Mouse (Mus musculus) MEL (cell line): ENCODE data around the gene Ctdsp2. TPM values are rescaled to one million over a fixed set of nuclear protein-coding genes. Genes with fewer than 3 reads are reported as not detected.

Source experiments
- DNase-seq: peaks from one replicate; pipeline ENCODE4 v3.0.0; 2011; ENCODE audit warnings: low read depth, low spot score
- H3K27ac ChIP-seq: 2 replicates; pipeline ENCODE4 v1.5.1; 2012; ENCODE audit warnings: low read depth, mild to moderate bottlenecking, control low read depth, low read length, moderate library complexity; ENCODE audit not compliant: control insufficient read depth
- H3K27me3 ChIP-seq, 2 experiments: fragments of 150-350 bp in 1 of 2; sonication (generic) in 1 of 2; 2 replicates each; pipeline ENCODE4 v1.6.1; 2012; ENCODE audit warnings: low read length in 2 of 2, mild to moderate bottlenecking in 2 of 2, improper control_type of control experiment in 1 of 2, moderate library complexity in 1 of 2; ENCODE audit not compliant: insufficient read depth in 2 of 2, control insufficient read depth in 1 of 2
- H3K36me3 ChIP-seq, 2 experiments: 2 replicates each; pipeline ENCODE4 v1.6.1; 2012 to 2014; ENCODE audit warnings: low read length in 2 of 2, improper control_type of control experiment in 1 of 2, inconsistent platforms in 1 of 2, mild to moderate bottlenecking in 1 of 2; ENCODE audit not compliant: insufficient read depth in 2 of 2, control insufficient read depth in 1 of 2
- H3K4me1 ChIP-seq, 2 experiments: fragments of 150-350 bp in 1 of 2; sonication (generic) in 1 of 2; 2 replicates each; pipeline ENCODE4 v1.6.1; 2012; ENCODE audit warnings: low read length in 2 of 2, improper control_type of control experiment in 1 of 2, mild to moderate bottlenecking in 1 of 2; ENCODE audit not compliant: insufficient read depth in 2 of 2, control insufficient read depth in 1 of 2
- H3K4me3 ChIP-seq, 2 experiments: fragments of 150-350 bp in 1 of 2; sonication (generic) in 1 of 2; 2 replicates each; pipeline ENCODE4 v1.5.1; 2012; ENCODE audit warnings: low read depth in 2 of 2, low read length in 2 of 2, mild to moderate bottlenecking in 2 of 2, moderate library complexity in 2 of 2, control low read depth in 1 of 2, improper control_type of control experiment in 1 of 2; ENCODE audit not compliant: control insufficient read depth in 1 of 2, insufficient read depth in 1 of 2
- H3K79me2 ChIP-seq: 2 replicates; pipeline ENCODE4 v1.6.1; 2012; ENCODE audit warnings: mild to moderate bottlenecking, low read length, moderate library complexity; ENCODE audit not compliant: control insufficient read depth, poor library complexity, insufficient read depth
- H3K9ac ChIP-seq: 2 replicates; pipeline ENCODE4 v1.6.1; 2012; ENCODE audit warnings: low read depth, mild to moderate bottlenecking, control low read depth, low read length, moderate library complexity; ENCODE audit not compliant: control insufficient read depth, poor library complexity, severe bottlenecking
- H3K9me3 ChIP-seq: fragments of 150-350 bp; sonication (generic); replicated peaks from 2 replicates; pipeline ENCODE4 v1.6.1; 2012; ENCODE audit warnings: mild to moderate bottlenecking, low read length, improper control_type of control experiment, moderate library complexity; ENCODE audit not compliant: insufficient read depth
- CTCF ChIP-seq, 3 experiments: IDR thresholded peaks in 2 of 3; conservative IDR thresholded peaks in 1 of 3; 2 replicates each; pipeline ENCODE4 v1.5.1; 2011 to 2012; ENCODE audit warnings: low read length in 3 of 3, low read depth in 2 of 3, mild to moderate bottlenecking in 2 of 3, improper control_type of control experiment in 1 of 3, inconsistent platforms in 1 of 3, mixed read lengths in 1 of 3, moderate library complexity in 1 of 3; ENCODE audit not compliant: control insufficient read depth in 1 of 3, insufficient read depth in 1 of 3, poor library complexity in 1 of 3, severe bottlenecking in 1 of 3
- HCFC1 ChIP-seq: IDR thresholded peaks from 2 replicates; pipeline ENCODE4 v1.6.1; 2012; ENCODE audit warnings: low read depth, mild to moderate bottlenecking, inconsistent platforms, low read length, improper control_type of control experiment, moderate library complexity
- JUND ChIP-seq: IDR thresholded peaks from 2 replicates; pipeline ENCODE4 v1.6.1; 2011; ENCODE audit warnings: low read depth, mild to moderate bottlenecking, improper control_type of control experiment, low read length
- KAT2A ChIP-seq: conservative IDR thresholded peaks from 2 replicates; pipeline ENCODE4 v1.6.1; 2012; ENCODE audit warnings: low read depth, low read length, improper control_type of control experiment, inconsistent platforms
- MAFK ChIP-seq: IDR thresholded peaks from 2 replicates; pipeline ENCODE4 v1.6.1; 2011; ENCODE audit warnings: low read depth, mild to moderate bottlenecking, low read length, improper control_type of control experiment, borderline replicate concordance
- MXI1 ChIP-seq: IDR thresholded peaks from 2 replicates; pipeline ENCODE4 v1.6.1; 2011; ENCODE audit warnings: mild to moderate bottlenecking, low read depth, low read length, improper control_type of control experiment
- RAD21 ChIP-seq: IDR thresholded peaks from 2 replicates; pipeline ENCODE4 v1.6.1; 2011; ENCODE audit warnings: mild to moderate bottlenecking, low read depth, low read length, improper control_type of control experiment
- SMC3 ChIP-seq: IDR thresholded peaks from 2 replicates; pipeline ENCODE4 v1.6.1; 2011; ENCODE audit warnings: low read depth, low read length, improper control_type of control experiment
- TAL1 ChIP-seq: IDR thresholded peaks from 2 replicates; pipeline ENCODE4 v1.6.1; 2012; ENCODE audit warnings: mild to moderate bottlenecking, inconsistent platforms, low read length, moderate library complexity, mixed read lengths
- UBTF ChIP-seq: IDR thresholded peaks from 2 replicates; pipeline ENCODE4 v1.6.1; 2012; ENCODE audit warnings: low read depth, mild to moderate bottlenecking, inconsistent platforms, low read length, improper control_type of control experiment, moderate library complexity, borderline replicate concordance; ENCODE audit not compliant: insufficient read depth
- USF2 ChIP-seq, 2 experiments: IDR thresholded peaks; 2 replicates each; pipeline ENCODE4 v1.6.1; 2011 to 2012; ENCODE audit warnings: improper control_type of control experiment in 2 of 2, low read length in 2 of 2, borderline replicate concordance in 1 of 2, inconsistent platforms in 1 of 2, low read depth in 1 of 2, mild to moderate bottlenecking in 1 of 2; ENCODE audit not compliant: insufficient read depth in 1 of 2
- ZC3H11A ChIP-seq: IDR thresholded peaks from 2 replicates; pipeline ENCODE4 v1.6.1; 2012; ENCODE audit warnings: low read depth, mild to moderate bottlenecking, inconsistent platforms, low read length, improper control_type of control experiment
- ZNF384 ChIP-seq: IDR thresholded peaks from 2 replicates; pipeline ENCODE4 v1.6.1; 2012; ENCODE audit warnings: low read depth, mild to moderate bottlenecking, inconsistent platforms, low read length, improper control_type of control experiment
- polyA plus RNA-seq, 2 experiments: library from polyadenylated mRNA; stranded (reverse) in 1 of 2; unstranded in 1 of 2; fragments of >175 nt in 1 of 2; fragments of >200 nt in 1 of 2; gene quantifications; 2 replicates each; pipeline versions ENCODE4 v1.2.1 to v1.2.4; 2012; ENCODE audit warnings: low replicate concordance in 2 of 2, low read depth in 1 of 2; ENCODE audit not compliant: insufficient read length in 2 of 2, insufficient read depth in 1 of 2, missing spikeins in 1 of 2
- total RNA-seq: library from RNA; depleted of rRNA; stranded (reverse); fragments of 300-350 nt; gene quantifications from 2 replicates; pipeline ENCODE4 v1.2.3, GENCODE M21; 2012

The Ctdsp2 gene
- total and polyA plus RNA-seq, 3 experiments, result 16.7 to 69.3 TPM; not detected in 1

DNA sequence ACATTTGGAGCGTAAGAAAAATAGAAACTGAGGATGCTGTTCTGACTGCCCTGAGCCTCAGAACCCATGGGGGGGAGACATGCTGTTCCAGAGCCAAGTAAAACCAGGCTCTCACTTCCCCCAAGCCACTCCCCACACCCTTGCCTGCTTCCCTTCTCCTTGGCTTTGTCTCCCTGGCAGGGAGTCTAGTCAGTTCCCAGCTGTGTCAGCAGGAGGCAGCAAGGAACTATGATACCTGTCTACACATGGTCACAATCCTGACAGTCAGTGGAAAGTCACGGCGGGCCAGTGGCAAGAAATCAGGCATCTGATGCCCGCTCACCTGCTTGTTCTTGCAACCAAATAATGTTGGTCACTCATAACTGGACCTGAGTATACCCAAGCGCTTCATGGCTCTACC lies 38.0 kb downstream of the Ctdsp2 start:
- H3K4me3 ChIP-seq, result no peak overlapping the region
- no peak overlapping the region for H3K9ac ChIP-seq
- no peaks in the 10 kb centered on the region; a peak in 1 of 4 replicates for H3K36me3 ChIP-seq
- H3K27ac ChIP-seq, result no peak overlapping the region
- H3K9me3 ChIP-seq, result no peaks in the 10 kb centered on the region
- no peaks in the 10 kb centered on the region for H3K79me2 ChIP-seq
- TF ChIP-seq KAT2A (no peak), USF2 (IDR thresholded peaks at IDR 0.05; ENCODE audit: borderline replicate concordance in 1 of 2, insufficient read depth in 1 of 2, low read depth in 1 of 2, low read length in 2 of 2) (no peak), SMC3 (peak; percentile 23; the same call in 1 of the 2 replicates), RAD21 (peak; percentile 8), CTCF (IDR thresholded peaks at IDR 0.05 in 2 of 3, conservative IDR thresholded peaks at IDR 0.05 in 1 of 3; ENCODE audit: control insufficient read depth in 1 of 3, insufficient read depth in 1 of 3, low read depth in 2 of 3, low read length in 3 of 3, poor library complexity in 1 of 3, severe bottlenecking in 1 of 3) (peak in 1 of 3 experiments; percentile 30; a peak in 2 of 6 replicates)
- no peaks in the 10 kb centered on the region for H3K4me1 ChIP-seq
- no peak for DNase-seq
- H3K27me3 ChIP-seq, result no peaks in the 10 kb centered on the region

- no peaks in the 10 kb centered on the region for H3K9me3 ChIP-seq
- H3K27ac ChIP-seq, result no peak overlapping the region
- H3K27me3 ChIP-seq, result no peaks in the 10 kb centered on the region
- no peak overlapping the region for H3K4me3 ChIP-seq
- peaks cover 0 to 2% of the 10 kb centered on the region in 2 experiments; a peak in 1 of 4 replicates for H3K36me3 ChIP-seq
- no peaks in the 10 kb centered on the region for H3K4me1 ChIP-seq
- TF ChIP-seq ZC3H11A, result no peak
- no peak for TF ChIP-seq CTCF (IDR thresholded peaks at IDR 0.05 in 2 of 3, conservative IDR thresholded peaks at IDR 0.05 in 1 of 3; ENCODE audit: control insufficient read depth in 1 of 3, insufficient read depth in 1 of 3, low read depth in 2 of 3, low read length in 3 of 3, poor library complexity in 1 of 3, severe bottlenecking in 1 of 3)
- TF ChIP-seq ZNF384, result no peak
- TF ChIP-seq UBTF, result no peak
- TF ChIP-seq JUND, result no peak
- H3K9ac ChIP-seq, result no peak overlapping the region
- no peaks in the 10 kb centered on the region for H3K79me2 ChIP-seq
- no peak for DNase-seq
Observed at GRCm38 (mm10) chr10:127017071-127017470, 38.6 kb downstream of the Ctdsp2 start.

DNA sequence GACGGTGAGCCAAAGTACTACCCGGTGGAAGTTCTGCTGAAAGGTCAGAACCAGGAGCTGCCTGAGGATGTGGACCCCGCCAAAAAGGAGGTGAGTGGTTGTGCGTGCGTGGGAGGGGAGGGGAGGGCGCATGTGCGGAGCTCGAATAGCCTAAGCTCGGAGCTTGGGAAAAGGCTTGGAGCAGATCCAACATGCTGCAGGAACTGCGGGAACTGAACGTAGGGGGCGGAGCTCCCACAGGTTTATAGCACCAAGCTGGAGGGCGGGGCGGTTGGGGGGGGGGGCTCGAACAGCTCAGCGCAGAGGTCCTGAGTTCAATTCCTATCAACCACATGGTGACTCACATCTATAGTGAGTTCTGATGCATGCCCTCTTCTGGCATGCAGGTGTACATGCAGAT lies 39.9 kb downstream of the Ctdsp2 start:
- H3K27me3 ChIP-seq, result no peaks in the 10 kb centered on the region

More for the DNA sequence above, 39.9 kb downstream of the Ctdsp2 start:
- Histone ChIP-seq H3K4me1 (no peaks in the 10 kb centered on the region), H3K27ac (no peak overlapping the region), H3K9me3 (no peaks in the 10 kb centered on the region), H3K79me2 (no peaks in the 10 kb centered on the region), H3K36me3 (peaks cover 0 to 5% of the 10 kb centered on the region in 2 experiments; a peak in 1 of 4 replicates), H3K4me3 (no peak overlapping the region), H3K9ac (no peak overlapping the region)
- TF ChIP-seq UBTF (no peak), JUND (no peak), ZC3H11A (no peak), HCFC1 (no peak), MAFK (no peak), TAL1 (no peak), MXI1 (no peak)
- DNase-seq, result no peak
